Mouse (Mus musculus) embryonic stem cell, embryonic (primary cell): ENCODE results near the gene Ccdc124.

Experiments
- CTCF ChIA-PET, 4 experiments: fragments of 300-600 bp in 2 of 4; fragments of 350-600 bp in 2 of 4; sonication (Branson Sonifier 250); formaldehyde crosslinking; loops; one replicate each; lab custom pipeline; 2022; ENCODE audit warnings: inconsistent platforms in 2 of 4; lab: Charles Lee
- POLR2A ChIA-PET, 4 experiments: fragments of 300-600 bp in 2 of 4; fragments of 350-600 bp in 2 of 4; sonication (Branson Sonifier 250); formaldehyde crosslinking; loops; one replicate each; lab custom pipeline; 2022; ENCODE audit warnings: antibody characterized with exemption in 4 of 4, inconsistent platforms in 1 of 4; lab: Charles Lee

Ccdc124 gene

GRCm38 (mm10) chr8:70851837-70852236 lies 21.9 kb downstream of the Ccdc124 start:
- CTCF ChIA-PET = interaction anchor here in 3 of 4 experiments (0.6 to 1.3 kb wide), 8 partner anchors 11 to 179 kb away, joined by 3 to 6 read pairs (median 3); partner anchors contain the start of genes Arrdc2 (in 1 of the 3) and Lsm4 (in 1 of the 3)
- POLR2A ChIA-PET = interaction anchor here (0.6 to 12.6 kb wide), 28 partner anchors 8 to 180 kb away, joined by 3 to 157 read pairs (median 4); partner anchors contain the start of genes Arrdc2 (in 3 of the 4), Rpl18a (in 2 of the 4), Jund (in 1 of the 4) and Kcnn1 (in 1 of the 4)

- ChIA-PET CTCF (interaction anchor here in 2 of 4 experiments (0.6 to 1.3 kb wide), 3 partner anchors 10 to 30 kb away, joined by 3 to 6 read pairs (median 3); partner anchors contain the start of gene Arrdc2 (in 1 of the 2)), POLR2A (interaction anchor here in 3 of 4 experiments (0.6 to 12.6 kb wide), 13 partner anchors 7 to 159 kb away, joined by 3 to 157 read pairs (median 5); partner anchors contain the start of genes Arrdc2 (in 3 of the 3), Jund (in 1 of the 3) and Rpl18a (in 1 of the 3))
Measured at GRCm38 (mm10) chr8:70850947-70851346, 22.8 kb downstream of the Ccdc124 start.

GRCm38 (mm10) chr8:70850132-70850845 lies 23.4 kb downstream of the Ccdc124 start:
- CTCF ChIA-PET = interaction anchor here in 2 of 4 experiments (0.6 to 1.5 kb wide), 5 partner anchors 9 to 132 kb away, joined by 3 to 7 read pairs (median 4); partner anchors contain the start of gene Gm3336 (in 1 of the 2)
- POLR2A ChIA-PET = interaction anchor here in 3 of 4 experiments (0.8 to 12.6 kb wide), 19 partner anchors 4 to 177 kb away, joined by 3 to 157 read pairs (median 4); partner anchors contain the start of genes Arrdc2 (in 3 of the 3), Rpl18a (in 2 of the 3) and Lsm4 (in 1 of the 3)

GRCm38 (mm10) chr8:70849333-70849990 lies 24.3 kb downstream of the Ccdc124 start:
- ChIA-PET CTCF (interaction anchor here in 2 of 4 experiments (0.6 to 1.5 kb wide), 7 partner anchors 8 to 131 kb away, joined by 3 to 7 read pairs (median 4); partner anchors contain the start of gene Gm3336 (in 1 of the 2)), POLR2A (interaction anchor here in 3 of 4 experiments (0.5 to 12.6 kb wide), 24 partner anchors 5 to 177 kb away, joined by 3 to 157 read pairs (median 4); partner anchors contain the start of genes Arrdc2 (in 3 of the 3), Rpl18a (in 2 of the 3), Jund (in 1 of the 3) and Lsm4 (in 1 of the 3))

DNA sequence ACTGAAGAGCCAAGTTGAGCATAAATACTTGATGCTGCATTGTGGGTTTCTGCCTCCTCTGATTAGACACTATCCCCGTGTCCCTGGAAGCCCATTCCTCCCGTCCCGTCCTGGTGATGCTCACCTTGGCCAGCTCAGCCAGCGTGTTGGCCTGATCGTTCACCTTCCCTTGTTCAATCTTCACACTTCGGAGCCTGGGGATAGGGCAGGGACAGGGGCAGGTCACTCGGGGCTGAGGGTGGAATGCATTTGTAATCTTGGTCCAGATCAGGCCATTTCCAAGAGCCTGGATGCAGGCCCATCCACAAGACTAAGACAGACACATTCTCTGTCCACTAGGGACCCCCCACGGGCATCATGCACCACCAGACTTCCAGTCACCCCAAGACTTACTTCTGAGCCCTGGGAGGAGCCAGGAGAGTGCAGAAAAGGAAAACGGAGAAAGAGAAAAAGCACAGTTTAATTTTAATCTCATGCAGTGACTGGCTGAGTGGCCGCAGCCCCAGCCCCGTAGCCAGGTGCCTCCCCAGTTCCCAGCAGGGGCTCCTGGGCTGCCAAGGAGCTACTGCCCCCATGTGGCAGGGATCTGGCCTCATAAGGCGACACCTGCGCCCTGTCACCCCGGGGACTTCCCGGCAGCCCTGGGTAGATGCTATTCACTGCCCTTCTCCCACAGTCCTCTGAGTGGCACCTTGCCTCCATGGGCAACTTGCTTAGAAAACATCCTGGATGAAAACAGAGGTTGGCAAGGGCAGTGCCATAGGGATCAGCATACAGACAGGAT lies 27.2 kb downstream of the Ccdc124 start:
- CTCF ChIA-PET = interaction anchor here (0.5 to 8.0 kb wide), 18 partner anchors 10 to 173 kb away, joined by 3 to 140 read pairs (median 4); partner anchors contain the start of genes Gm3336 (in 1 of the 4), Lsm4 (in 1 of the 4), Map1s (in 1 of the 4) and Rab3a (in 1 of the 4)
- POLR2A ChIA-PET = interaction anchor here in 3 of 4 experiments (0.7 to 12.1 kb wide), 22 partner anchors 7 to 307 kb away, joined by 3 to 157 read pairs (median 6); partner anchors contain the start of genes Kcnn1 (in 2 of the 3), Rpl18a (in 2 of the 3), Arrdc2 (in 1 of the 3) and Jund (in 1 of the 3)

DNA sequence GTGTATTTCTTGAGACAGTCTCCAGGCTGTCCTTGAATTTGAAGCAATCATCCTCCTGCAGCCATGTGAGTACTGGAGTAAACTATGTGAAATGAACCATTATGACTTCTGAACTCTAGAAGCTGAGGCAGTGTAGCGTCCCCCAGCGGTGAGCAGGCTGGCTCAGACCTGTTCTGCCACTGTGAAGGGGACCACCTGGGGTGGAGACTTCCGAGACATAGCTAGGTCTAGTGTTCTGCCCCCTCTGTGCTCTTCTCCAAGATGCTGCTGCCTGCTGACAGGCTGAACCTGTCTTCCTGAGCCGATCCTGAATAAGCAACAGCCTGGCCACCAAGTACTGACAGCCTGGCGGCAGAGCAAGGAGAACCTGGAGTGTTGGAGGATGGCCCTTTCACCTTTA lies 28.6 kb downstream of the Ccdc124 start:
- CTCF ChIA-PET = interaction anchor here (0.5 to 8.0 kb wide), 129 partner anchors 8 to 741 kb away, joined by 3 to 140 read pairs (median 5); partner anchors contain the start of genes Gm3336 (in 3 of the 4), Kcnn1 (in 3 of the 4), Mast3 (in 2 of the 4) and Mpv17l2 (in 2 of the 4)
- POLR2A ChIA-PET = interaction anchor here (0.6 to 12.1 kb wide), 66 partner anchors 9 to 215 kb away, joined by 3 to 201 read pairs (median 4); partner anchors contain the start of genes Rpl18a (in 3 of the 4), Kcnn1 (in 2 of the 4), Slc5a5 (in 2 of the 4) and Gm3336 (in 1 of the 4)

DNA sequence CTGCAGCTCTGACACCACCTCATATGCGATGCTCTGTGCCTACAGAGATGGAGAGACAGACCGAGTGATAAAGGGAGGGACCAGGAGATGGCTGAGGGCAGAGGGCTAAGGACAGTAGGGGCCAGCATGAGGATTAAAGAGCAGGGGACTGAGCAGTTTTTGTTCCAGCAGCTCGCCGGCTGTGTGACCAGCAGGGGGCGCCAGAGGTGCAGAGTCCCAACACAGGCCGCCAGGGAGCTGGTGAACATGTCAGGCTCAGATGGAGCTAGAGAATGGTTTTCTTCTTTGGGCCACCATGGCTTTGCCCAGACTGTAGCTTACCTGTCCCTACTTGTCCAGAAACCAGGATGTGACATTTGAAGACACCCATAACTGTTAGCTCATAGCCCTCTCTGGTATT lies 29.2 kb downstream of the Ccdc124 start:
- POLR2A ChIA-PET = interaction anchor here (0.6 to 12.1 kb wide), 69 partner anchors 8 to 1395 kb away, joined by 3 to 201 read pairs (median 4); partner anchors contain the start of genes Rpl18a (in 3 of the 4), Kcnn1 (in 2 of the 4), Slc5a5 (in 2 of the 4) and Ap1m1 (in 1 of the 4)
- CTCF ChIA-PET = interaction anchor here (0.5 to 8.0 kb wide), 130 partner anchors 9 to 742 kb away, joined by 3 to 140 read pairs (median 5); partner anchors contain the start of genes Gm3336 (in 3 of the 4), Kcnn1 (in 3 of the 4), Mast3 (in 2 of the 4) and Mpv17l2 (in 2 of the 4)

DNA sequence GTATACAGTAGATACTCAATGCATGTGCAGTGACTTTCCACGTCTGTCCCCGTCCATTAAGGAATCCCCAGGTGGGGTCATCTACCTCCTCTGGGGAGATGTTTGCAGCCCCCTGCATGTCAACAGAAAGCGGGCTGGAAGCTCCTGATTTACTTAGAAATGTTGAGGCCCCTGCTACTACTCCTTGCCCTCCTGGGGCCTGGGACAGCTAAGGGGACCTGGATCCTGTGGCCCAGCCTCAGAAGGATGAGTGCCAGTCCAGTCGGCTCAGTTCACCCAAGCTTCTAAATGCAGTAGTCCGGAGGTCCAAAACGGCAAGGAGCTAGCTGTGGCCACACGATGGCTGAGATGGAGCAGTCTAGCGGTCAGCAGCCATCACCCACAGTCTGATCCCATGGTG lies 29.8 kb downstream of the Ccdc124 start:
- CTCF ChIA-PET = interaction anchor here (0.7 to 8.0 kb wide), 93 partner anchors 9 to 640 kb away, joined by 3 to 140 read pairs (median 6); partner anchors contain the start of genes Kcnn1 (in 3 of the 4), Gm3336 (in 2 of the 4), Lsm4 (in 1 of the 4) and Map1s (in 1 of the 4)
- POLR2A ChIA-PET = interaction anchor here in 3 of 4 experiments (0.6 to 12.1 kb wide), 47 partner anchors 8 to 1396 kb away, joined by 3 to 201 read pairs (median 6); partner anchors contain the start of genes Kcnn1 (in 2 of the 3), Rpl18a (in 2 of the 3), Slc5a5 (in 2 of the 3) and Ap1m1 (in 1 of the 3)

DNA sequence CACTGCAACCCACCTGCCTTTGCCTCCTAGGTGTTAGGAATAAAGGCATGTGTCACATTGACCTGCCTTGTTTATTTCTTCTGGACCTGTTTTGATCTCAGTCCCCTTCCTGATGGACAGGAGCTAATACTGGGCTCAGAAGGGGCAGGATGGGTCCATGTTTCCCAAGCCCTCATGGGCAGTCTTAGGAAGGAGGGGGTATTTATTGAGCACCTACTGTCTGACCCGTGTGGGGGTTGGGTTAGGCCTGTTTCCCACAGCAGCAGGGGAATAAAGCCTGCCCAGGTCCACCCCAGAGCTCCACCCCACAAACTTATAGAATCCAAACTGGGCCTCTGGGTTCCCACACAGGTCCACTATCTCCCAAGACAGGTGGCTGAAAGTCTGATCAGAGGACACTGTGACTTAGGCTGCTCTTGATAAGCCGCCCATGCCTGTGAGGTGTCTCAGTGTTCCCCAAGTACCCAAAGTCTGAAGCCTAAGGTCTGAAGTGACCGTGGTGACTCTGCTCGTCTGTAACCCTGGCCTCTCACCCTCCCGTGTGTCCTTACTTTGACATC lies 30.4 kb downstream of the Ccdc124 start:
- ChIA-PET POLR2A (interaction anchor here in 3 of 4 experiments (0.6 to 12.1 kb wide), 17 partner anchors 9 to 232 kb away, joined by 3 to 391 read pairs (median 12); partner anchors contain the start of genes Jund (in 1 of the 3), Mpv17l2 (in 1 of the 3) and Rpl18a (in 1 of the 3)), CTCF (interaction anchor here in 3 of 4 experiments (1.5 to 8.0 kb wide), 17 partner anchors 10 to 122 kb away, joined by 3 to 140 read pairs (median 17); partner anchors contain the start of genes Gm3336 (in 1 of the 3), Mpv17l2 (in 1 of the 3) and Pde4c (in 1 of the 3))

DNA sequence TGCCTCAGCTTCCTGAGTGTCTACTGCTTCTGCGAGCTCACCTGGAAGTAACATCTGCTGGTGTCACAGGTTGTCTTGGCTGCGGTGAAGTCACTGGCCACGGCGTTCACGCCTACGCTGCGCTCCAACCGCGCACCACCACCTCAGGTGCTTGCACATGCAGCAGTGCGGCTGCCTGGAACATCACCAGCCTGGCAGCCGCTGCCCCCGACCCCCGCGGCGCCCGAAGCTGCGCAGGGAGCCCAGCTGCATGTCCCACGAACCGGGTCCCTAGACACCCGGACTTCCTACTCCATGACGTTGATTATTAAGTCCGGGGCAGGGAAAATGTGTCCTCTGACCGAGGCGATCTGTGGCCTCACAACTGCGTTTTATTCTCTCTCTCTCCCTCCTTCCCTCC lies 31.3 kb downstream of the Ccdc124 start:
- ChIA-PET POLR2A (interaction anchor here in 3 of 4 experiments (0.5 to 12.1 kb wide), 27 partner anchors 9 to 231 kb away, joined by 3 to 391 read pairs (median 4); partner anchors contain the start of genes Jund (in 2 of the 3), Iqcn (in 1 of the 3), Mpv17l2 (in 1 of the 3) and Pgpep1 (in 1 of the 3)), CTCF (interaction anchor here in 3 of 4 experiments (0.7 to 8.0 kb wide), 19 partner anchors 14 to 175 kb away, joined by 3 to 140 read pairs (median 6); partner anchors contain the start of genes Gm3336 (in 1 of the 3), Jund (in 1 of the 3), Mpv17l2 (in 1 of the 3) and Pde4c (in 1 of the 3))

GRCm38 (mm10) chr8:70841147-70842072 lies 32.3 kb downstream of the Ccdc124 start:
- CTCF ChIA-PET = interaction anchor here (0.5 to 8.0 kb wide), 59 partner anchors 8 to 677 kb away, joined by 3 to 140 read pairs (median 4); partner anchors contain the start of genes Gm3336 (in 2 of the 4), Homer3 (in 1 of the 4), Jund (in 1 of the 4) and Lsm4 (in 1 of the 4)
- POLR2A ChIA-PET = interaction anchor here in 3 of 4 experiments (0.6 to 12.1 kb wide), 47 partner anchors 8 to 482 kb away, joined by 3 to 391 read pairs (median 22); partner anchors contain the start of genes Rpl18a (in 3 of the 3), Pik3r2 (in 2 of the 3), Ccdc124 (in 1 of the 3) and Gdf15 (in 1 of the 3)

DNA sequence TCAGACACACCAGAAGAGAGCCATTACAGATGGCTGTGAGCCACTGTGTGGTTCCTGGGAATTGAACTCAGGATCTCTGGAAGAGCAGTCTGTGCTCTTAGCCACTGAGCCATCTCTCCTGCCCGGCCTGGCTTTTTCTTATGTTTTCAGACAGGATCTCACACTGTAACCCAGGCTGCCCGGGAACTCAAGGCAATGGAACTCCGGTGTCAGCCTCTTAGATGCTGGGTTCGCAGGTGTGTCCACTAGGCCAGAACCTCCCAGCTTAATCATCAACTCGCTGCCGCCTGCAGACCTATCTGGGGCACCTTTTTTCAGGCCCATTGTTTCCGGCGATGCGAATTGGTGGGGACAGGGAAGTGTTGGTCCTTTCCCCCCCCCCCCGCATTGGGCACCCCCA lies 33.1 kb downstream of the Ccdc124 start:
- ChIA-PET CTCF (interaction anchor here (0.6 to 8.0 kb wide), 51 partner anchors 9 to 558 kb away, joined by 3 to 140 read pairs (median 4); partner anchors contain the start of genes Gm3336 (in 2 of the 4), Homer3 (in 1 of the 4), Lsm4 (in 1 of the 4) and Mpv17l2 (in 1 of the 4)), POLR2A (interaction anchor here in 3 of 4 experiments (0.7 to 12.1 kb wide), 63 partner anchors 8 to 521 kb away, joined by 3 to 391 read pairs (median 22); partner anchors contain the start of genes Rpl18a (in 3 of the 3), Lsm4 (in 2 of the 3), Mast3 (in 2 of the 3) and Mpv17l2 (in 2 of the 3))
